In genomic region chr5:140331615-140332512, GRCm38 (mm10) we compare ENCODE assay signal across 8 mouse cellular contexts. TPM values are rescaled to one million over a fixed set of nuclear protein-coding genes. Genes with fewer than 3 reads are reported as not detected.
DNase-seq lines count a peak whose midpoint lies in the region; ATAC-seq and TF ChIP-seq lines count a peak whose summit lies in the region.

Gene Mrm2 (minus strand): TSS chr5:140331898.

- peaks cover 16% of the 10 kb centered on the region for H3K4me1 ChIP-seq in embryonic facial prominence, embryonic 13.5 days
- peaks cover 3% of the 10 kb centered on the region for H3K4me1 ChIP-seq in heart, adult 2 months (ENCODE audit: control insufficient read depth, insufficient read depth, low read length)
- H3K4me1 ChIP-seq in kidney, adult 2 months (ENCODE audit: control insufficient read depth, insufficient read depth, low read length) = peaks cover 11% of the 10 kb centered on the region; the same call in 1 of the 2 replicates
- peaks cover 11% of the 10 kb centered on the region for H3K4me1 ChIP-seq in limb, embryonic 12.5 days (replicated peaks)
- peaks cover 7% of the 10 kb centered on the region for H3K4me1 ChIP-seq in midbrain, embryonic 14.5 days (ENCODE audit: control insufficient read depth, insufficient read depth, low read length)

- peak; percentile 93 for DNase-seq in 3T3-L1 (ENCODE audit: low read depth, low spot score)
- peak; percentile 91 to 92 for DNase-seq in adrenal gland, postnatal 36 days
- peak; percentile 88 to 91 for DNase-seq in heart, adult 2 months
- DNase-seq in kidney, adult 2 months = peak; percentile 88
- DNase-seq in midbrain, embryonic 14.5 days = peak; percentile 91
- peak; percentile 80 for DNase-seq in spleen, adult 12 weeks (ENCODE audit: low spot score)

- peak; percentile 92 for TF ChIP-seq CTCF in heart, adult 2 months (IDR thresholded peaks at IDR 0.05)
- peak; percentile 86 for TF ChIP-seq CTCF in kidney, adult 2 months (conservative IDR thresholded peaks at IDR 0.05; ENCODE audit: insufficient read depth, insufficient read length, low read depth, low read length)

- peak within 1 kb of the TSS; percentile 70 for H3K4me3 ChIP-seq in embryonic facial prominence, embryonic 13.5 days
- H3K4me3 ChIP-seq in heart, adult 2 months = peak within 1 kb of the TSS; percentile 71
- H3K4me3 ChIP-seq in kidney, adult 2 months (ENCODE audit: insufficient read depth, low read depth, low read length) = peak within 1 kb of the TSS; percentile 94
- peak within 1 kb of the TSS; percentile 71 for H3K4me3 ChIP-seq in limb, embryonic 12.5 days (replicated peaks)
- peak within 1 kb of the TSS; percentile 70 for H3K4me3 ChIP-seq in midbrain, embryonic 14.5 days (replicated peaks; ENCODE audit: low read depth, low read length)

- no peaks in the 10 kb centered on the region for H3K9me3 ChIP-seq in embryonic facial prominence, embryonic 13.5 days
- no peaks in the 10 kb centered on the region for H3K9me3 ChIP-seq in limb, embryonic 12.5 days
- H3K9me3 ChIP-seq in midbrain, embryonic 14.5 days (ENCODE audit: control insufficient read depth, low read length) = no peaks in the 10 kb centered on the region

- H3K4me2 ChIP-seq in embryonic facial prominence, embryonic 13.5 days = peak within 1 kb of the TSS; percentile 90
- peak within 1 kb of the TSS; percentile 88 for H3K4me2 ChIP-seq in limb, embryonic 12.5 days
- peak within 1 kb of the TSS; percentile 92 for H3K4me2 ChIP-seq in midbrain, embryonic 14.5 days (ENCODE audit: low read length)

- under 1% methylated on average over 39 of the region's 39 CpGs for WGBS in embryonic facial prominence, embryonic 13.5 days
- WGBS in heart, adult 2 months = 2% methylated on average over 39 of the region's 39 CpGs
- under 1% methylated on average over 39 of the region's 39 CpGs for WGBS in kidney, adult 2 months
- 1% methylated on average over 39 of the region's 39 CpGs for WGBS in limb, embryonic 12.5 days
- 1% methylated on average over 39 of the region's 39 CpGs for whole genome bisulfite sequencing in midbrain, embryonic 14.5 days

- no peaks in the 10 kb centered on the region for H3K27me3 ChIP-seq in embryonic facial prominence, embryonic 13.5 days
- H3K27me3 ChIP-seq in heart, adult 2 months (ENCODE audit: control insufficient read depth, insufficient read depth, low read length) = no peaks in the 10 kb centered on the region
- H3K27me3 ChIP-seq in kidney, adult 2 months (replicated peaks; ENCODE audit: control insufficient read depth, insufficient read depth, low read length) = no peaks in the 10 kb centered on the region
- H3K27me3 ChIP-seq in limb, embryonic 12.5 days = no peaks in the 10 kb centered on the region
- H3K27me3 ChIP-seq in midbrain, embryonic 14.5 days (ENCODE audit: control insufficient read depth, insufficient read depth, low read length) = no peaks in the 10 kb centered on the region

- no peak for TF ChIP-seq EP300 in heart, adult 2 months (IDR thresholded peaks at IDR 0.05; ENCODE audit: insufficient read depth, low read depth, low read length)

- TF ChIP-seq POLR2A in heart, adult 2 months (IDR thresholded peaks at IDR 0.05; ENCODE audit: insufficient read depth, low read depth, low read length) = peak; percentile 91
- peak; percentile 18 for TF ChIP-seq POLR2A in kidney, adult 2 months (IDR thresholded peaks at IDR 0.05; ENCODE audit: low read depth, low read length)

- peak within 1 kb of the TSS; percentile 85 for H3K9ac ChIP-seq in embryonic facial prominence, embryonic 13.5 days
- H3K9ac ChIP-seq in heart, adult 2 months (ENCODE audit: low read depth, low read length) = peak within 1 kb of the TSS; percentile 69
- peak within 1 kb of the TSS; percentile 86 for H3K9ac ChIP-seq in limb, embryonic 12.5 days (replicated peaks)
- peak within 1 kb of the TSS; percentile 77 for H3K9ac ChIP-seq in midbrain, embryonic 14.5 days (replicated peaks; ENCODE audit: low read length)

- H3K79me2 ChIP-seq in heart, adult 2 months (replicated peaks; ENCODE audit: control insufficient read depth, insufficient read depth, low read length) = no peaks in the 10 kb centered on the region

- intact Hi-C loops in heart, adult 2 months (cut with DNase I) = loop anchor here (5.0 kb wide), 1 partner anchor 55 kb away; the partner anchor contains the start of gene Snx8

- H3K27ac ChIP-seq in embryonic facial prominence, embryonic 13.5 days = peak within 1 kb of the TSS; percentile 86
- H3K27ac ChIP-seq in heart, adult 2 months = peak within 1 kb of the TSS; percentile 75
- H3K27ac ChIP-seq in kidney, adult 2 months (ENCODE audit: insufficient read depth, low read depth, low read length) = peak within 1 kb of the TSS; percentile 59
- peak within 1 kb of the TSS; percentile 95 for H3K27ac ChIP-seq in limb, embryonic 12.5 days
- peak within 1 kb of the TSS; percentile 81 for H3K27ac ChIP-seq in midbrain, embryonic 14.5 days (replicated peaks; ENCODE audit: low read depth, low read length)

- peaks cover 40% of the 10 kb centered on the region for H3K36me3 ChIP-seq in embryonic facial prominence, embryonic 13.5 days
- H3K36me3 ChIP-seq in heart, adult 2 months (ENCODE audit: control insufficient read depth, insufficient read depth, low read length) = no peaks in the 10 kb centered on the region
- H3K36me3 ChIP-seq in kidney, adult 2 months (ENCODE audit: control insufficient read depth, insufficient read depth, low read length) = no peaks in the 10 kb centered on the region
- peaks cover 39% of the 10 kb centered on the region for H3K36me3 ChIP-seq in limb, embryonic 12.5 days
- peaks cover 13% of the 10 kb centered on the region for H3K36me3 ChIP-seq in midbrain, embryonic 14.5 days (ENCODE audit: control insufficient read depth, insufficient read depth, low read length)

- peak; percentile 77 for ATAC-seq in embryonic facial prominence, embryonic 13.5 days (ENCODE audit: insufficient number of reproducible peaks, insufficient read depth, low FRiP score, low TSS enrichment, low read depth)
- peak; percentile 67 for ATAC-seq in limb, embryonic 12.5 days (ENCODE audit: insufficient number of reproducible peaks, insufficient read depth, low FRiP score, low TSS enrichment, low read depth)
- ATAC-seq in midbrain, embryonic 14.5 days (ENCODE audit: low FRiP score, low TSS enrichment) = peak; percentile 81; the same call in 1 of the 2 replicates

RNA-seq across cellular contexts. Expression of gene Mrm2, which starts in this region (rescaled TPM):
- 10 to 100 TPM; 13.7 to 15.6 TPM for total RNA-seq in adrenal gland, postnatal 36 days (2021)
- 22.6 and 26.3 TPM in 2 replicates for polyA plus RNA-seq in embryonic facial prominence, embryonic 13.5 days (2015; fragmentation: Nextera tagmentation; extraction: Ambion mirVana)
- 10 to 100 TPM; 11.0 to 12.5 TPM for total RNA-seq in heart, adult 2 months (2021)
- polyA plus RNA-seq in heart, adult 2 months (2012; rRNA removed) = 10.9 and 15.2 TPM in 2 replicates
- polyA plus RNA-seq in kidney, adult 2 months (2012; rRNA removed) = 12.7 and 15.1 TPM in 2 replicates
- 21.7 and 25.2 TPM in 2 replicates for polyA plus RNA-seq in limb, embryonic 12.5 days (2016; fragmentation: Nextera tagmentation; extraction: Ambion mirVana)
- 20.3 and 22.5 TPM in 2 replicates for polyA plus RNA-seq in midbrain, embryonic 14.5 days (2014; fragmentation: Nextera tagmentation; extraction: Ambion mirVana)

Comparison
In these comparisons a context has a peak if more than half of its experiments do, and no peak if none do; other contexts are left out.
1. Peak in every context shown above with its lines: DNase-seq, ATAC-seq, H3K4me3 ChIP-seq and H3K27ac ChIP-seq.